In genomic region chr3:107356964-107357441, GRCm38 (mm10) we compare ENCODE assay signal across 8 mouse cellular contexts. TPM values are rescaled to one million over a fixed set of nuclear protein-coding genes. Genes with fewer than 3 reads are reported as not detected.
DNase-seq lines count a peak whose midpoint lies in the region; ATAC-seq and TF ChIP-seq lines count a peak whose summit lies in the region.

No protein-coding gene starts in this region.

- H3K9ac ChIP-seq in forebrain, embryonic 12.5 days = 0 out of 2 replicates have a peak overlapping the region, but pooled peaks have one; percentile 2
- H3K9ac ChIP-seq in heart, postnatal 0 days (replicated peaks; ENCODE audit: low read depth, low read length) = peak overlapping the region; percentile 32; the same call in 1 of the 2 replicates
- no peak overlapping the region for H3K9ac ChIP-seq in liver, embryonic 16.5 days (ENCODE audit: low read depth, low read length)
- no peak overlapping the region for H3K9ac ChIP-seq in neural tube, embryonic 13.5 days

- peak; percentile 91 for ATAC-seq in CD4-positive, CD25-positive, alpha-beta regulatory T cell, adult 4 months
- peak; percentile 90 for ATAC-seq in forebrain, embryonic 12.5 days (ENCODE audit: low FRiP score)
- peak; percentile 94 for ATAC-seq in heart, postnatal 0 days (ENCODE audit: insufficient read depth, low read depth)
- ATAC-seq in liver, embryonic 16.5 days (ENCODE audit: low read depth) = peak; percentile 60
- peak; percentile 93 for ATAC-seq in neural tube, embryonic 13.5 days (ENCODE audit: low read depth)

- H3K27me3 ChIP-seq in forebrain, embryonic 12.5 days = peaks cover 3% of the 10 kb centered on the region; the same call in 1 of the 2 replicates
- peaks cover 3% of the 10 kb centered on the region; the same call in 1 of the 2 replicates for H3K27me3 ChIP-seq in heart, postnatal 0 days (ENCODE audit: control insufficient read depth, insufficient read depth, low read length)
- H3K27me3 ChIP-seq in liver, embryonic 16.5 days (ENCODE audit: control insufficient read depth, insufficient read depth, low read depth, low read length) = no peaks in the 10 kb centered on the region
- peaks cover 37% of the 10 kb centered on the region for H3K27me3 ChIP-seq in neural tube, embryonic 13.5 days

- no peak for TF ChIP-seq EP300 in heart, postnatal 0 days (IDR thresholded peaks at IDR 0.05; ENCODE audit: low read depth)

- 0 out of 2 replicates have a peak overlapping the region, but pooled peaks have one; percentile 19 for H3K4me3 ChIP-seq in brown adipose tissue, adult 24 weeks (ENCODE audit: insufficient read depth, low read depth, low read length)
- no peak overlapping the region for H3K4me3 ChIP-seq in forebrain, embryonic 12.5 days (replicated peaks)
- H3K4me3 ChIP-seq in heart, postnatal 0 days (ENCODE audit: low read depth, low read length) = no peak overlapping the region
- no peak overlapping the region for H3K4me3 ChIP-seq in liver, embryonic 16.5 days (ENCODE audit: low read depth, low read length)
- H3K4me3 ChIP-seq in neural tube, embryonic 13.5 days = no peak overlapping the region

- peak; percentile 74 for TF ChIP-seq CTCF in heart, postnatal 0 days (IDR thresholded peaks at IDR 0.05; ENCODE audit: low read depth)

- H3K9me3 ChIP-seq in forebrain, embryonic 12.5 days = no peaks in the 10 kb centered on the region
- H3K9me3 ChIP-seq in heart, postnatal 0 days (replicated peaks; ENCODE audit: control insufficient read depth, low read length) = no peaks in the 10 kb centered on the region
- no peaks in the 10 kb centered on the region for H3K9me3 ChIP-seq in liver, embryonic 16.5 days (replicated peaks; ENCODE audit: control insufficient read depth, low read length)
- no peaks in the 10 kb centered on the region for H3K9me3 ChIP-seq in neural tube, embryonic 13.5 days

- H3K4me2 ChIP-seq in forebrain, embryonic 12.5 days = peak overlapping the region; percentile 28; the same call in 1 of the 2 replicates
- H3K4me2 ChIP-seq in heart, postnatal 0 days (ENCODE audit: low read depth, low read length) = peak overlapping the region; percentile 39; the same call in 1 of the 2 replicates
- H3K4me2 ChIP-seq in liver, embryonic 16.5 days (ENCODE audit: low read depth, low read length) = peak overlapping the region; percentile 51; the same call in 1 of the 2 replicates
- no peak overlapping the region for H3K4me2 ChIP-seq in neural tube, embryonic 13.5 days

- H3K27ac ChIP-seq in brown adipose tissue, adult 24 weeks (replicated peaks; ENCODE audit: low read depth, low read length) = 0 out of 2 replicates have a peak overlapping the region, but pooled peaks have one; percentile 19
- no peak overlapping the region for H3K27ac ChIP-seq in forebrain, embryonic 12.5 days
- no peak overlapping the region for H3K27ac ChIP-seq in heart, postnatal 0 days (ENCODE audit: low read depth)
- H3K27ac ChIP-seq in liver, embryonic 16.5 days (ENCODE audit: low read length) = no peak overlapping the region
- no peak overlapping the region for H3K27ac ChIP-seq in neural tube, embryonic 13.5 days (replicated peaks)

- peak; percentile 70 for DNase-seq in heart, postnatal 0 days (ENCODE audit: low spot score)
- peak; percentile 84 to 88 for DNase-seq in kidney, postnatal 4 days
- DNase-seq in testis, postnatal 10 days (ENCODE audit: low spot score) = peak; percentile 89

- peaks cover 7% of the 10 kb centered on the region for H3K4me1 ChIP-seq in brown adipose tissue, adult 24 weeks (ENCODE audit: control insufficient read depth, insufficient read depth, insufficient read length, low read length)
- peaks cover 5% of the 10 kb centered on the region for H3K4me1 ChIP-seq in forebrain, embryonic 12.5 days
- 0 out of 2 replicates have a peak, but pooled peaks cover 7% of the 10 kb centered on the region for H3K4me1 ChIP-seq in heart, postnatal 0 days (ENCODE audit: control insufficient read depth, insufficient read depth)
- no peaks in the 10 kb centered on the region; the same call in 1 of the 2 replicates for H3K4me1 ChIP-seq in liver, embryonic 16.5 days (ENCODE audit: control insufficient read depth, low read depth, low read length)
- peaks cover 6% of the 10 kb centered on the region; the same call in 1 of the 2 replicates for H3K4me1 ChIP-seq in neural tube, embryonic 13.5 days (replicated peaks)

- 1% methylated on average over 11 of the region's 11 CpGs for WGBS in forebrain, embryonic 12.5 days
- under 1% methylated on average over 11 of the region's 11 CpGs for WGBS in heart, postnatal 0 days
- WGBS in liver, embryonic 16.5 days (ENCODE audit: insufficient replicate concordance) = 1% methylated on average over 11 of the region's 11 CpGs
- 1% methylated on average over 11 of the region's 11 CpGs for WGBS in neural tube, embryonic 13.5 days

- no peaks in the 10 kb centered on the region for H3K36me3 ChIP-seq in forebrain, embryonic 12.5 days (replicated peaks)
- H3K36me3 ChIP-seq in heart, postnatal 0 days (replicated peaks; ENCODE audit: control insufficient read depth, insufficient read depth, low read length) = no peaks in the 10 kb centered on the region
- H3K36me3 ChIP-seq in liver, embryonic 16.5 days (ENCODE audit: control insufficient read depth, insufficient read depth) = no peaks in the 10 kb centered on the region
- no peaks in the 10 kb centered on the region for H3K36me3 ChIP-seq in neural tube, embryonic 13.5 days

RNA-seq across cellular contexts. Expression of gene Rbm15, which starts 23.5 kb away (rescaled TPM):
- polyA plus RNA-seq in CD4-positive, CD25-positive, alpha-beta regulatory T cell, adult 4 months (2017; shearing (Covaris generic)) = 10 to 100 TPM; 11.6 to 19.8 TPM
- polyA plus RNA-seq in brown adipose tissue, adult 24 weeks (2012; ENCODE audit: insufficient read depth, insufficient read length, missing spikeins) = 7.2 and 8.9 TPM in 2 replicates
- 15.3 and 17.3 TPM in 2 replicates for polyA plus RNA-seq in forebrain, embryonic 12.5 days (2016; fragmentation: Nextera tagmentation; extraction: Ambion mirVana)
- 22.8 and 25.5 TPM in 2 replicates for total RNA-seq in heart, postnatal 0 days (2014; rRNA removed; ENCODE audit: low replicate concordance)
- 8.3 and 8.4 TPM in 2 replicates for polyA plus RNA-seq in heart, postnatal 0 days (2015; fragmentation: Nextera tagmentation; extraction: Ambion mirVana)
- 8.1 and 8.2 TPM in 2 replicates for polyA plus RNA-seq in liver, embryonic 16.5 days (2015; fragmentation: Nextera tagmentation; extraction: Ambion mirVana)
- polyA plus RNA-seq in neural tube, embryonic 13.5 days (2015; fragmentation: Nextera tagmentation; extraction: Ambion mirVana) = 8.4 TPM in 2 replicates

Comparison
In these comparisons a context has a peak if more than half of its experiments do, and no peak if none do; other contexts are left out.
1. H3K9ac ChIP-seq: peak in forebrain, embryonic 12.5 days (single experiment) and heart, postnatal 0 days (single experiment); none in liver, embryonic 16.5 days (single experiment) and neural tube, embryonic 13.5 days (single experiment).
2. Peak in every context shown above with its lines, with median percentiles within 50 percentile points of each other: ATAC-seq and DNase-seq.